Mouse (Mus musculus): Measurements from ENCODE around the gene Ears2. TPM values are rescaled to one million over a fixed set of nuclear protein-coding genes. Genes with fewer than 3 reads are reported as not detected.
"Not testable (repeated sequence)": the region's sequence is repeated elsewhere in the genome, so short reads cannot be mapped to it uniquely, and the experiment has no call there.

Gene Ears2
- polyA plus RNA-seq (2012; fragmentation: generic; extraction: Trizol), result 11.0 TPM
- long read RNA-seq, experiment 1, transcript Ears2-201 (9 exons, 2,046 nt), result major isoform, 8 of 11 reads
- long read RNA-seq, experiment 1, partial matches to known transcripts, result 1 of 11 reads
- long read RNA-seq, experiment 1, other reads (novel, unspliced or antisense), result 2 of 11 reads
- long read RNA-seq, experiment 2, transcript Ears2-201 (9 exons, 2,046 nt), result major isoform, 62 of 86 reads
- long read RNA-seq, experiment 2, transcript Ears2-202 (8 exons, 3,222 nt), result minor isoform, 6 of 86 reads
- long read RNA-seq, experiment 2, partial matches to known transcripts, result 2 of 86 reads
- long read RNA-seq, experiment 2, other reads (novel, unspliced or antisense), result 16 of 86 reads

DNA sequence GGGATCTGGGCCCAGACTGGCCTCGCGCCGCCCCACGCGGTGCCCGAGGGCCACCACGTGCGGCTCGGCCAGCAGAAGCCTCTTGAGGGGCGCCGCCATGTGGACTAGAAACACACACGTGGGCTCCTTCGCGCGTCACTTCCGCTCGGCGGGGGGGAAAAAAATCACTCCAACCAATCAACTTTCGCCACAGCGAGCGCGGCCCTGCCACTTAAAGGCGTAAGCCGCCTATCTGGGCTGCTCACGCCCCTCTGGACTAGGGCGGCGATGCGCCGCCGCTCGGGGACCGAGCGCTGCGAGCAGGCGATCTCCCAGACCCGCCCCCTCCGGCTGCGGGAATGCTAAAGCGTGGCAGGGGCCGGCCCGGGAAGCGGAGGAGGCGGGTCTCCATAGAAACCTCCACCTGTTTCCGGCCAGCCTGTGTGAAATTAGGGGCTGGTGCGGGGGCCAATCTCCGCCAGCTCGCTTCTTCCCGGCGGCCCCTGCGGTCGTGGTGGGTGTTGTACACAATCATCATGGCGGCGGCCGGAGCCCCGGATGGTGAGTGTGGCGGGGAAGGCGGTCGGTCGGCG, at the start of gene Ears2, which contains the start of gene Ubfd1:
Gene Ears2, minus strand, starts transcription at position 319 of the 572 bp plus-strand sequence.
Gene Ubfd1, plus strand, starts transcription at position 231 of the 572 bp plus-strand sequence.
- Histone ChIP-seq H3K4me3 (ENCODE audit: insufficient read depth, poor library complexity, severe bottlenecking) (peak within 1 kb of the TSS; percentile 80), H3K27me3 (ENCODE audit: control insufficient read depth, insufficient read depth, insufficient read length) (no peaks in the 10 kb centered on the region), H3ac (ENCODE audit: control insufficient read depth, insufficient read length, low read depth) (peak within 1 kb of the TSS; percentile 86), H3K79me3 (ENCODE audit: low read depth) (peaks cover 44% of the 10 kb centered on the region), H3K36me3 (ENCODE audit: control insufficient read depth, insufficient read depth) (peaks cover 35% of the 10 kb centered on the region), H3K79me2 (ENCODE audit: control insufficient read depth, insufficient read depth) (peaks cover 67% of the 10 kb centered on the region)
- TF ChIP-seq CTCF (IDR thresholded peaks at IDR 0.05; ENCODE audit: control insufficient read depth, insufficient read depth, insufficient read length) (no peak), MAX (IDR thresholded peaks at IDR 0.05) (peak; percentile 98), CEBPB (IDR thresholded peaks at IDR 0.05; ENCODE audit: low read depth) (no peak), USF1 (IDR thresholded peaks at IDR 0.05; ENCODE audit: low read depth) (peak; percentile 58), MYOD1 (IDR thresholded peaks at IDR 0.05; ENCODE audit: control insufficient read depth, insufficient read length, low read depth) (no peak), FOSL1 (IDR thresholded peaks at IDR 0.05; ENCODE audit: insufficient read depth, low read length, poor library complexity, severe bottlenecking) (no peak), MYOG (IDR thresholded peaks at IDR 0.05; ENCODE audit: control insufficient read depth, extremely low read depth, insufficient read length) (no peak)

DNA sequence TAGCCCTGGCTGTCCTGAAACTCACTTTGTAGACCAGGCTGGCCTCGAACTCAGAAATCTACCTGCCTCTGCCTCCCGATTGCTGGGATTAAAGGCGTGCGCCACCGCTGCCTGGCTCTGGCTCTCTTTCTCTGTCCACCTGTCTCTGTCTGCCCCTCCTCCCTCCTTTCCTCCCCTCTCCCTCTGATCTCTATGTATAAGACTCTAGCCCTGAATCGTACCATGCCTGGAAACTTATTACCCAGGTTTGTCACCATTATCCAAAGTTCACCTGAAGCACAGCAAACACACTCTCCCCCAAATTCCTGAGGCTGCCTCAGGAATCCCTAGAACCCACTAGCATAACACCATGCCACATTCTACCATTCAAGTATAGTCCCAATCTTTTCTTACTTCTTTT, 41.1 kb upstream of the Ears2 start:
- TF ChIP-seq MAX (IDR thresholded peaks at IDR 0.05) (no peak), CTCF (IDR thresholded peaks at IDR 0.05; ENCODE audit: control insufficient read depth, insufficient read depth, insufficient read length) (no peak), FOSL1 (IDR thresholded peaks at IDR 0.05; ENCODE audit: insufficient read depth, low read length, poor library complexity, severe bottlenecking) (no peak), MYOD1 (IDR thresholded peaks at IDR 0.05; ENCODE audit: control insufficient read depth, insufficient read length, low read depth) (no peak), USF1 (IDR thresholded peaks at IDR 0.05; ENCODE audit: low read depth) (no peak), MYOG (IDR thresholded peaks at IDR 0.05; ENCODE audit: control insufficient read depth, extremely low read depth, insufficient read length) (no peak), CEBPB (IDR thresholded peaks at IDR 0.05; ENCODE audit: low read depth) (no peak)
- H3ac ChIP-seq (ENCODE audit: control insufficient read depth, insufficient read length, low read depth), result no peak overlapping the region

DNA sequence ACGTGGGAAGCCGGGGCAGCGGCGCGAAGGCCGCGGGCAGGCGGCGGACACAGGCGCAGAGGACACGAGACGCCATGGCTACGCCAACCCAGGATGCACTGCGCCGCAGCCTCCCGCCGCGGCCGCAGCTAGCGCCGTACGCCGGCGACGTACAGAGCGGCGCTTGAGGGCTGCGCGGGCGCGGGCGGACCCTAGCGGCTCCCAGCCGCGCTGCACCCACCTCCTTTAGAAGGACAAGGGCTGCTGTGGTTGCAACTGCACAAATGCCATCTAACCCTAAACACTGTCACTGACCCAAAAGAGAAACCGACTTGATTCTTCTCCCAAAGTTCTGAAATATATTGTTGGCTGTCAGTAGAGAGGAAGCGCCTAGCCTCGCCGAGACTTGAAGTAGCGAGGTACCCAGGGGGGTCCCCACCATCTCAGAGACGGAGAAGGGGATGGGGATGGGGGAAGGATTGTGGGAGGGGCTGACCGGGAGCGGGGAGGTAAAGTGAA, 34.7 kb upstream of the Ears2 start, which contains the start of gene Ndufab1:
Gene Ndufab1, minus strand, starts transcription at position 140 of the 498 bp plus-strand sequence.
- TF ChIP-seq MYOD1 (IDR thresholded peaks at IDR 0.05; ENCODE audit: control insufficient read depth, insufficient read length, low read depth), result no peak
- TF ChIP-seq CTCF (IDR thresholded peaks at IDR 0.05; ENCODE audit: control insufficient read depth, insufficient read depth, insufficient read length), result peak; percentile 95
- H3K79me3 ChIP-seq (ENCODE audit: low read depth), result peaks cover 38% of the 10 kb centered on the region
- H3ac ChIP-seq (ENCODE audit: control insufficient read depth, insufficient read length, low read depth), result peak within 1 kb of the TSS; percentile 80
- peak within 1 kb of the TSS; percentile 68 for H3K4me3 ChIP-seq (ENCODE audit: insufficient read depth, poor library complexity, severe bottlenecking)
- peaks cover 48% of the 10 kb centered on the region for H3K79me2 ChIP-seq (ENCODE audit: control insufficient read depth, insufficient read depth)
- H3K36me3 ChIP-seq (ENCODE audit: control insufficient read depth, insufficient read depth), result peaks cover 21% of the 10 kb centered on the region
- no peaks in the 10 kb centered on the region for H3K27me3 ChIP-seq (ENCODE audit: control insufficient read depth, insufficient read depth, insufficient read length)

More for the DNA sequence above, 41.1 kb upstream of the Ears2 start:
- Histone ChIP-seq H3K36me3 (ENCODE audit: control insufficient read depth, insufficient read depth) (peaks cover 26% of the 10 kb centered on the region), H3K79me2 (ENCODE audit: control insufficient read depth, insufficient read depth) (no peaks in the 10 kb centered on the region), H3K27me3 (ENCODE audit: control insufficient read depth, insufficient read depth, insufficient read length) (no peaks in the 10 kb centered on the region), H3K79me3 (ENCODE audit: low read depth) (no peaks in the 10 kb centered on the region), H3K4me3 (ENCODE audit: insufficient read depth, poor library complexity, severe bottlenecking) (no peak overlapping the region)

DNA sequence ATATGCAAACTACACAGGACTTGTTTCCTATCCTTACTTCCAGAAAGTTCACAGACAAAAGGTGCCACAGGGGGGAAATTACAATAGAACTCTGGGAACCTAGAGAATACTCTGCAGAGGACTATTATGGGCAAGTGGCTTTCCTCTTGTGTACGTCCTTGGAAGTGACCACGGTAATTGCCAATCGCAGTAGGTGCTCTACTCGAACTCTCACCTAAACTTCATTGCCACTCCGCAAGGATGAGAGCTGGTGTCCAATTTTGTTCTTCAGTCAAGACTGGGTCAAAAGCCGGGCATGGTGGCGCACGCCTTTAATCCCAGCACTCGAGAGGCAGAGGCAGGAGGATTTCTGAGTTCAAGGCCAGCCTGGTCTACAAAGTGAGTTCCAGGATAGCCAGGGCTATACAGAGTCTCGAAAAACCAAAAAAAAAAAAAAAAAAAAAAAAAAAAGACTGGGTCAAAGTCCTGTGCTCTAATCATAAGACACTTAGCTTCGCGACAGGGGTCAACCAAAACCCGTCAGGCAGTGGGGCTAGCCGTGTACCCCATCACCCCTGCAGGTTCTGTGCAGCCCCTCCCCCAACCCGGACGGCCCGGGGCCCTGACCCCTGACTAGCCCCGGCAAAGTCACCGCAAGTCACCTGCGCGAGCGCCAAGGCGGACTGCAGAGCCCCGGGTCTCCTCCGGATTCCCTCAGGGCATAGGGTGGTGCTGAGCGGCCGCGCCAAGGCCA, 34.1 kb upstream of the Ears2 start:
- peak overlapping the region; percentile 68 for H3K4me3 ChIP-seq (ENCODE audit: insufficient read depth, poor library complexity, severe bottlenecking)
- not testable (repeated sequence) for H3K27me3 ChIP-seq (ENCODE audit: control insufficient read depth, insufficient read depth, insufficient read length)
- peak overlapping the region; percentile 80 for H3ac ChIP-seq (ENCODE audit: control insufficient read depth, insufficient read length, low read depth)
- peaks cover 38% of the 10 kb centered on the region for H3K79me3 ChIP-seq (ENCODE audit: low read depth)
- peaks cover 48% of the 10 kb centered on the region for H3K79me2 ChIP-seq (ENCODE audit: control insufficient read depth, insufficient read depth)
- peaks cover 27% of the 10 kb centered on the region for H3K36me3 ChIP-seq (ENCODE audit: control insufficient read depth, insufficient read depth)

DNA sequence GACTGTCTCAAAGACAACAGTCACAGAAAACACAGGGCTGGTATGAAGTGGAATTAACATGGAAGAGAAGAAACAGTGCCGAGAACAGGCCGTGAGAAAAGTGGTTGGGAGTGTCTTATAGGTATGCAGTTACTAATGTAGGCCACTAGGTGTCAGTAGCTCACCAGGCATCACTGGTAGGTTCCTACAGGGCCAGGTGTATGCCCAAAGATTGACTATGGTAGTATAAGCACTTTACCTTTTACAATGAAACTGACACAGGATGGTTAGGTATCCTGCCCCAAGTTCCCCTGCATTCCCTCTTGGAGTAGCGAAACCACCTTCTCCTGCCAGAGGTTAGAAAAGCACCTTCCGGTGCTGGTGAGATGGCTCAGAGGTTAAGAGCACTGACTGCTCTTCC, 32.2 kb upstream of the Ears2 start:
- Histone ChIP-seq H3K79me2 (ENCODE audit: control insufficient read depth, insufficient read depth) (peaks cover 56% of the 10 kb centered on the region), H3K4me3 (ENCODE audit: insufficient read depth, poor library complexity, severe bottlenecking) (no peak overlapping the region), H3K79me3 (ENCODE audit: low read depth) (peaks cover 43% of the 10 kb centered on the region), H3K36me3 (ENCODE audit: control insufficient read depth, insufficient read depth) (peaks cover 45% of the 10 kb centered on the region), H3ac (ENCODE audit: control insufficient read depth, insufficient read length, low read depth) (no peak overlapping the region), H3K27me3 (ENCODE audit: control insufficient read depth, insufficient read depth, insufficient read length) (no peaks in the 10 kb centered on the region)
- TF ChIP-seq USF1 (IDR thresholded peaks at IDR 0.05; ENCODE audit: low read depth) (no peak), CEBPB (IDR thresholded peaks at IDR 0.05; ENCODE audit: low read depth) (no peak), CTCF (IDR thresholded peaks at IDR 0.05; ENCODE audit: control insufficient read depth, insufficient read depth, insufficient read length) (peak; percentile 33)

Data from C2C12 (cell line).